Mouse (Mus musculus) midbrain, embryonic 16.5 days (tissue): ENCODE measurements at regions not wholly inside any gene's neighbourhood (a gene's known extent, or its start where the extent isn't known, plus 50 kb on each side); places are given as distances from the start of the nearest gene placed in this dataset.

Experiments used
- ATAC-seq: fragments of 200-750 bp; cut with Nextera tagmentation; 2 replicates; pipeline ENCODE4 v1.8.0; 2017; ENCODE audit warnings: moderate TSS enrichment
- H3K27ac ChIP-seq: fragments of 300-500 bp; sonication (generic); 2 replicates; pipeline ENCODE4 v1.5.1; 2014; ENCODE audit warnings: mild to moderate bottlenecking, low read length, mixed read lengths
- H3K27me3 ChIP-seq: fragments of 300-500 bp; sonication (generic); 2 replicates; pipeline ENCODE4 v1.6.1; 2014; ENCODE audit warnings: low read depth, low read length, mixed read lengths; ENCODE audit not compliant: control insufficient read depth, insufficient read depth
- H3K36me3 ChIP-seq: fragments of 300-500 bp; sonication (generic); 2 replicates; pipeline ENCODE4 v1.6.1; 2014; ENCODE audit warnings: mild to moderate bottlenecking, low read length, moderate library complexity, mixed read lengths; ENCODE audit not compliant: control insufficient read depth, insufficient read depth
- H3K4me1 ChIP-seq: fragments of 300-500 bp; sonication (generic); 2 replicates; pipeline ENCODE4 v1.6.1; 2014; ENCODE audit warnings: mild to moderate bottlenecking, low read length, mixed read lengths; ENCODE audit not compliant: control insufficient read depth, insufficient read depth
- H3K4me2 ChIP-seq: fragments of 300-500 bp; sonication (generic); 2 replicates; pipeline ENCODE4 v1.6.1; 2014; ENCODE audit warnings: mild to moderate bottlenecking, low read length, mixed read lengths
- H3K4me3 ChIP-seq: fragments of 300-500 bp; sonication (generic); 2 replicates; pipeline ENCODE4 v1.5.1; 2014; ENCODE audit warnings: low read depth, mild to moderate bottlenecking, low read length, moderate library complexity, mixed read lengths
- H3K9ac ChIP-seq: fragments of 300-500 bp; sonication (generic); 2 replicates; pipeline ENCODE4 v1.6.1; 2014; ENCODE audit warnings: low read depth, low read length, mixed read lengths
- H3K9me3 ChIP-seq: fragments of 300-500 bp; sonication (generic); replicated peaks from 2 replicates; pipeline ENCODE4 v1.6.1; 2014; ENCODE audit warnings: mild to moderate bottlenecking, low read length, mixed read lengths; ENCODE audit not compliant: control insufficient read depth, poor library complexity, severe bottlenecking
- WGBS: fragments of 180-500 bp; shearing (Covaris S2); extraction: QIAGEN DNeasy Blood & Tissue Kit; methylation state at CpG from one replicate; pipeline ENCODE4 v1.1.7; 2014; 5-methylcytosine and 5-hydroxymethylcytosine counted together

- Histone ChIP-seq H3K4me3 (no peak overlapping the region), H3K9ac (no peak overlapping the region)
- no peak for ATAC-seq
Observed at GRCm38 (mm10) chr17:88165811-88166210, 100.7 kb upstream of the Fbxo11 start.

GRCm38 (mm10) chr17:88168262-88169096 lies 103.4 kb upstream of the Fbxo11 start:
- Histone ChIP-seq H3K9me3 (no peaks in the 10 kb centered on the region), H3K4me3 (no peak overlapping the region), H3K4me1 (no peaks in the 10 kb centered on the region), H3K9ac (no peak overlapping the region), H3K27me3 (no peaks in the 10 kb centered on the region), H3K36me3 (no peaks in the 10 kb centered on the region), H3K27ac (no peak overlapping the region), H3K4me2 (no peak overlapping the region)
- WGBS, result 69% methylated on average over 8 of the region's 8 CpGs
- no peak for ATAC-seq

More at GRCm38 (mm10) chr17:88165811-88166210, 100.7 kb upstream of the Fbxo11 start:
- no peak overlapping the region for H3K27ac ChIP-seq
- H3K4me1 ChIP-seq, result no peaks in the 10 kb centered on the region
- no peaks in the 10 kb centered on the region for H3K36me3 ChIP-seq
- H3K4me2 ChIP-seq, result no peak overlapping the region
- WGBS, result 88% methylated on average over 6 of the region's 6 CpGs
- H3K27me3 ChIP-seq, result no peaks in the 10 kb centered on the region
- no peaks in the 10 kb centered on the region for H3K9me3 ChIP-seq

GRCm38 (mm10) chr17:88171606-88172005 lies 106.5 kb upstream of the Fbxo11 start:
- no peak overlapping the region for H3K9ac ChIP-seq

GRCm38 (mm10) chr17:88173354-88174032 lies 108.4 kb upstream of the Fbxo11 start:
- no peaks in the 10 kb centered on the region for H3K9me3 ChIP-seq
- WGBS, result 78% methylated on average over 4 of the region's 4 CpGs

More at GRCm38 (mm10) chr17:88171606-88172005, 106.5 kb upstream of the Fbxo11 start:
- no peak for ATAC-seq
- Histone ChIP-seq H3K4me1 (no peaks in the 10 kb centered on the region), H3K36me3 (no peaks in the 10 kb centered on the region), H3K9me3 (no peaks in the 10 kb centered on the region), H3K27ac (no peak overlapping the region), H3K4me2 (no peak overlapping the region), H3K27me3 (no peaks in the 10 kb centered on the region), H3K4me3 (no peak overlapping the region)
- WGBS, result 89% methylated on average over 3 of the region's 3 CpGs

DNA sequence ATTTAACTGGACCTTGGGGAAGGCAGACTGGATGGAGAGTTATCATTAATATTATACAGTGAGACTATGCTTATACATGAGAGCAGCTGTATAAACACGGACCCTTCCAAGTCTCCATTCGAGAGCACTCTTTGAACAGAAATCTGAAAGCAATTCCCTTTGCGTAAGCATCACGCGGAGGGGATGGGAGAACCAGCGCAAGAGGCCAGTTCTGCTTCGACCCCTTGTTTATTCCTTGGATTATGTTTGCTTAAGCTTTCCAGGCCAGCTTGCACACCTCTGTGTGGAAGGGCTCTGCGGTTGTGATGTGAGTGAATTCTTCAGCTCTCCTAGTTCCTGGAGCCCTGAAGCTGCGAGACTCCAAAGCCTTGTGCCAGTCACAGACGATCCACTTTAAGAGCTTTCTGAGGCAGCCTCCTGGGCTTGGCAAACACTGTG lies 109.2 kb upstream of the Fbxo11 start:
- H3K9me3 ChIP-seq, result no peaks in the 10 kb centered on the region
- H3K27me3 ChIP-seq, result no peaks in the 10 kb centered on the region
- H3K36me3 ChIP-seq, result no peaks in the 10 kb centered on the region
- no peak overlapping the region for H3K9ac ChIP-seq
- 80% methylated on average over 10 of the region's 10 CpGs for whole genome bisulfite sequencing
- H3K4me3 ChIP-seq, result no peak overlapping the region
- H3K27ac ChIP-seq, result no peak overlapping the region
- ATAC-seq, result no peak
- no peaks in the 10 kb centered on the region for H3K4me1 ChIP-seq
- no peak overlapping the region for H3K4me2 ChIP-seq

More at GRCm38 (mm10) chr17:88173354-88174032, 108.4 kb upstream of the Fbxo11 start:
- no peaks in the 10 kb centered on the region for H3K27me3 ChIP-seq
- no peak for ATAC-seq
- H3K36me3 ChIP-seq, result no peaks in the 10 kb centered on the region
- H3K4me1 ChIP-seq, result no peaks in the 10 kb centered on the region
- H3K4me2 ChIP-seq, result no peak overlapping the region
- H3K9ac ChIP-seq, result no peak overlapping the region
- no peak overlapping the region for H3K4me3 ChIP-seq
- no peak overlapping the region for H3K27ac ChIP-seq

DNA sequence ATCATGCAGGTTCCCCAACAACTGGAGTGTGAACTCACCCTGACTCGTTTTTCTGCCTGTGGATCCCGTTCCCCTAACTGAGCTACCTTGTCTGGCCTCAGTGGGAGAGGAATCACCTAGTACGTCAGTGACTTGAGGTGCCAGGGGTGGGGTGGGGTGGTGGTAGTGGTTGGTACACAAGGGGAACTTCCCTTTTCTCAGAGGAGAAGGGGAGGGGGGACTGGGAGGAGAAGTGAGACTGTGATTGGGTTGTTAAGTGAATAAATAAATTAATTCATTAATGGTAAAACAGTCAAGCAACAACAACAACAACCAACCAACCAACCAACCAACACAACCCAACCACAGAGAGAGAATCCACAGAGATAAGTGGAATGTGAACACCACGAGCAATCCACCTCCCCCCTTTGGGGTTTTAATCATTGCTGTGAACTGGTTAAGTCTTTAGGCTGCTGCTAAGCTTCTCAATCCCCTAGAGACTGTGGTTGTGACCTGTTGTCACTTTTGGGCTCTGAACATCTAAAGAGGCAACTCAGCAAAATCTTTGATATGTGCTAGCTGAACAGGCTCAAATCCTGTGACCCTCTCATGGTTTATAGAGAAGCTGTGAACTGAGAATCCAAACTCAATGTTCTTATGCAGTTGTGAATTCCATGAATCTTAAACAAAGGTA lies 111.0 kb upstream of the Fbxo11 start:
- H3K36me3 ChIP-seq, result no peaks in the 10 kb centered on the region
- 86% methylated on average over 4 of the region's 4 CpGs for WGBS
- ATAC-seq, result no peak
- H3K4me1 ChIP-seq, result no peaks in the 10 kb centered on the region
- H3K27me3 ChIP-seq, result no peaks in the 10 kb centered on the region
- no peak overlapping the region for H3K27ac ChIP-seq
- no peak overlapping the region for H3K4me2 ChIP-seq
- no peak overlapping the region for H3K4me3 ChIP-seq
- no peak overlapping the region for H3K9ac ChIP-seq
- H3K9me3 ChIP-seq, result no peaks in the 10 kb centered on the region

DNA sequence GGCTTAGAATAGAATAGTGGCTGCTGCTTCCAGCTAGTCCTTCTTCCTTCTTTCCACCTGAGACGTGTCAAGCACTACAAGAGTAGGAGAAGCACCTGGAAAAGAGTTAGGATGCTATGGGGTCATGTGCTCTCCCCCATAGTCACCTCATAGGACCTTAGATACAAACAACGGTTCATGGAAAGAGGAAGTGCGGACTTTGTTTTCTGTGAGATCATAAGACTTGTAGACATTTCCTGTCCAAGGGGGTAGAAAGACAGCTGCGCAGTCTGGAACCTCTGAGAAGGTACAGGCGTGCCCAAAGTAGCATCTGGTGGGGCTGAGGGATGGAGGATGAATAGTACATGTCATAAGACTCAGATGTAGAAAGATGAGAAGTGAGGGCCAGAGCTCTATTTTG lies 125.6 kb upstream of the Fbxo11 start:
- Histone ChIP-seq H3K27me3 (no peaks in the 10 kb centered on the region), H3K4me1 (no peaks in the 10 kb centered on the region), H3K27ac (no peak overlapping the region), H3K36me3 (no peaks in the 10 kb centered on the region), H3K4me3 (no peak overlapping the region), H3K9me3 (no peaks in the 10 kb centered on the region), H3K9ac (no peak overlapping the region), H3K4me2 (no peak overlapping the region)
- 88% methylated on average over 5 of the region's 5 CpGs for WGBS
- ATAC-seq, result no peak

GRCm38 (mm10) chr17:88191444-88191843 lies 126.4 kb upstream of the Fbxo11 start:
- no peaks in the 10 kb centered on the region for H3K36me3 ChIP-seq
- no peak for ATAC-seq
- WGBS, result 88% methylated on average over 2 of the region's 2 CpGs
- no peaks in the 10 kb centered on the region for H3K27me3 ChIP-seq
- no peak overlapping the region for H3K27ac ChIP-seq
- no peaks in the 10 kb centered on the region for H3K9me3 ChIP-seq
- no peaks in the 10 kb centered on the region for H3K4me1 ChIP-seq
- no peak overlapping the region for H3K4me2 ChIP-seq
- H3K4me3 ChIP-seq, result no peak overlapping the region
- H3K9ac ChIP-seq, result no peak overlapping the region
